In the genomic region with DNA sequence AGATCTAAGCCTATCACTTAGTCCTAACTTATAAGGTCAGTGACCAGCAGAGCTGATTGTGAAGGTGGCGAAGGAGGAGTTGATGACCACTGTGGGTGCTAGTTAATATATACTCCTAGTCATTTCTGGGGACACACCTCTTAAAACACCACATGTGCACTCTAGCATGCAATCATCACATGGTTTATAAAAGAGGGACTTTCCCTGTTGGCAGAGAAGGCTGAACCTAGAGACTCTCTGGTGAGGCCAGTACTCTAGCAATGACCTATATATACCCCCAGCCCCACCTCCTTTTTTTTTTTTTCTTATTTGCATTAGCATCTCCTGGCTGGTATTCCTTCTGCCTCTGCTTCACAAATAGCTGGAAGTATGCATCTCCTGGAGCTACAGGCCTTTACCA, we compare ENCODE assay signal across 7 mouse cellular contexts. TPM values are rescaled to one million over a fixed set of nuclear protein-coding genes. Genes with fewer than 3 reads are reported as not detected.
DNase-seq lines count a peak whose midpoint lies in the region; ATAC-seq and TF ChIP-seq lines count a peak whose summit lies in the region.

No protein-coding gene starts in this region.

- peaks cover 30% of the 10 kb centered on the region for H3K79me3 ChIP-seq in C2C12 (ENCODE audit: low read depth)

- H3K4me3 ChIP-seq in C2C12 (ENCODE audit: insufficient read depth, poor library complexity, severe bottlenecking), result peak overlapping the region; percentile 61
- peak overlapping the region; percentile 93 for H3K4me3 ChIP-seq in E14TG2a.4 (replicated peaks; ENCODE audit: low read length)
- peak overlapping the region; percentile 58 for H3K4me3 ChIP-seq in forebrain, embryonic 16.5 days (replicated peaks; ENCODE audit: low read length)
- H3K4me3 ChIP-seq in kidney, embryonic 16.5 days (ENCODE audit: low read length), result peak overlapping the region; percentile 90
- H3K4me3 ChIP-seq in midbrain, embryonic 12.5 days, result peak overlapping the region; percentile 75

- no peak overlapping the region for H3K27ac ChIP-seq in forebrain, embryonic 16.5 days (ENCODE audit: low read length)
- H3K27ac ChIP-seq in kidney, embryonic 16.5 days (ENCODE audit: low read length), result peak overlapping the region; percentile 34; the same call in 1 of the 2 replicates
- H3K27ac ChIP-seq in midbrain, embryonic 12.5 days (replicated peaks), result no peak overlapping the region

- H3K4me1 ChIP-seq in E14TG2a.4 (replicated peaks; ENCODE audit: low read depth, low read length), result peaks cover 25% of the 10 kb centered on the region
- H3K4me1 ChIP-seq in forebrain, embryonic 16.5 days (replicated peaks; ENCODE audit: control insufficient read depth, insufficient read depth, low read length), result peaks cover 22% of the 10 kb centered on the region
- H3K4me1 ChIP-seq in kidney, embryonic 16.5 days (ENCODE audit: insufficient read depth, low read length), result peaks cover 25% of the 10 kb centered on the region
- H3K4me1 ChIP-seq in midbrain, embryonic 12.5 days, result peaks cover 26% of the 10 kb centered on the region

- no peak for ATAC-seq in forebrain, embryonic 16.5 days
- no peak for ATAC-seq in kidney, embryonic 16.5 days (ENCODE audit: low FRiP score, low TSS enrichment)
- ATAC-seq in midbrain, embryonic 12.5 days (ENCODE audit: low FRiP score, low read depth), result no peak

- H3K79me2 ChIP-seq in C2C12 (ENCODE audit: control insufficient read depth, insufficient read depth), result peaks cover 55% of the 10 kb centered on the region

- no peak overlapping the region for H3ac ChIP-seq in C2C12 (ENCODE audit: control insufficient read depth, insufficient read length, low read depth)

- no peak overlapping the region; the same call in 1 of the 2 replicates for H3K9ac ChIP-seq in forebrain, embryonic 16.5 days (replicated peaks; ENCODE audit: low read depth, low read length)
- peak overlapping the region; percentile 51 for H3K9ac ChIP-seq in kidney, embryonic 16.5 days (replicated peaks; ENCODE audit: low read length)
- peak overlapping the region; percentile 39; the same call in 1 of the 2 replicates for H3K9ac ChIP-seq in midbrain, embryonic 12.5 days (replicated peaks)

- 95% methylated on average over 1 of the region's 1 CpGs for WGBS in forebrain, embryonic 16.5 days
- 83% methylated on average over 1 of the region's 1 CpGs for WGBS in kidney, embryonic 16.5 days
- 91% methylated on average over 1 of the region's 1 CpGs for WGBS in midbrain, embryonic 12.5 days

- H3K36me3 ChIP-seq in C2C12 (ENCODE audit: control insufficient read depth, insufficient read depth) (peaks cover 24% of the 10 kb centered on the region), E14TG2a.4 (ENCODE audit: insufficient read depth, low read length) (peaks cover 41% of the 10 kb centered on the region)
- peaks cover 6% of the 10 kb centered on the region for H3K36me3 ChIP-seq in forebrain, embryonic 16.5 days (ENCODE audit: control insufficient read depth, insufficient read depth)
- peaks cover 13% of the 10 kb centered on the region for H3K36me3 ChIP-seq in kidney, embryonic 16.5 days (ENCODE audit: insufficient read depth, low read length)
- H3K36me3 ChIP-seq in midbrain, embryonic 12.5 days, result peaks cover 14% of the 10 kb centered on the region

- no peak for DNase-seq in layer of hippocampus, adult 8-10 months (ENCODE audit: low spot score in 2 of 2)
- no peak for DNase-seq in thymus, postnatal 14 days

- H3K9me3 ChIP-seq in E14TG2a.4 (ENCODE audit: low read length), result no peaks in the 10 kb centered on the region
- no peaks in the 10 kb centered on the region for H3K9me3 ChIP-seq in forebrain, embryonic 16.5 days (ENCODE audit: control insufficient read depth, low read length)
- H3K9me3 ChIP-seq in kidney, embryonic 16.5 days (ENCODE audit: low read length), result no peaks in the 10 kb centered on the region
- H3K9me3 ChIP-seq in midbrain, embryonic 12.5 days, result no peaks in the 10 kb centered on the region

- H3K27me3 ChIP-seq in C2C12 (ENCODE audit: control insufficient read depth, insufficient read depth, insufficient read length) (no peaks in the 10 kb centered on the region), E14TG2a.4 (ENCODE audit: insufficient read depth, low read length) (no peaks in the 10 kb centered on the region)
- H3K27me3 ChIP-seq in forebrain, embryonic 16.5 days (replicated peaks; ENCODE audit: control insufficient read depth, insufficient read depth, low read length), result no peaks in the 10 kb centered on the region
- no peaks in the 10 kb centered on the region for H3K27me3 ChIP-seq in kidney, embryonic 16.5 days (ENCODE audit: insufficient read depth, low read length)
- H3K27me3 ChIP-seq in midbrain, embryonic 12.5 days, result no peaks in the 10 kb centered on the region

- peak overlapping the region; percentile 71 for H3K4me2 ChIP-seq in forebrain, embryonic 16.5 days (ENCODE audit: low read length)
- H3K4me2 ChIP-seq in kidney, embryonic 16.5 days (replicated peaks; ENCODE audit: low read depth, low read length), result peak overlapping the region; percentile 78
- peak overlapping the region; percentile 72 for H3K4me2 ChIP-seq in midbrain, embryonic 12.5 days (replicated peaks)

- TF ChIP-seq CTCF in C2C12 (IDR thresholded peaks at IDR 0.05; ENCODE audit: control insufficient read depth, insufficient read depth, insufficient read length), result no peak
- TF ChIP-seq CTCF in E14TG2a.4 (conservative IDR thresholded peaks at IDR 0.05; ENCODE audit: low read length), result no peak

TF ChIP-seq in C2C12, 6 proteins besides CTCF, POLR2A, EP300 and RAD21:
- TF ChIP-seq MYOG (IDR thresholded peaks at IDR 0.05; ENCODE audit: control insufficient read depth, extremely low read depth, insufficient read length) (no peak), MAX (IDR thresholded peaks at IDR 0.05) (no peak), MYOD1 (IDR thresholded peaks at IDR 0.05; ENCODE audit: control insufficient read depth, insufficient read length, low read depth) (no peak), USF1 (IDR thresholded peaks at IDR 0.05; ENCODE audit: low read depth) (no peak), FOSL1 (IDR thresholded peaks at IDR 0.05; ENCODE audit: insufficient read depth, low read length, poor library complexity, severe bottlenecking) (no peak), CEBPB (IDR thresholded peaks at IDR 0.05; ENCODE audit: low read depth) (no peak)

RNA-seq across cellular contexts. Expression of gene Rchy1, which starts 1.5 kb away (rescaled TPM):
- polyA plus RNA-seq in C2C12 (2012; fragmentation: generic; extraction: Trizol), result 22.6 TPM
- 64.2 and 71.4 TPM in 2 replicates for polyA plus RNA-seq in forebrain, embryonic 16.5 days (2015; fragmentation: Nextera tagmentation; extraction: Ambion mirVana)
- polyA plus RNA-seq in kidney, embryonic 16.5 days (2015; fragmentation: Nextera tagmentation; extraction: Ambion mirVana), result 74.4 and 77.1 TPM in 2 replicates
- polyA plus RNA-seq in midbrain, embryonic 12.5 days (2016; fragmentation: Nextera tagmentation; extraction: Ambion mirVana), result 70.1 and 71.8 TPM in 2 replicates
- 10 to 100 TPM; 46.5 to 60.7 (median 53.1) TPM for total RNA-seq in layer of hippocampus, adult 8-10 months (2022)

RNA-seq across cellular contexts. Expression of gene Odaph, which starts 25.9 kb away (rescaled TPM):
- polyA plus RNA-seq in C2C12 (2012; fragmentation: generic; extraction: Trizol), result not detected
- not detected in 2 replicates for polyA plus RNA-seq in forebrain, embryonic 16.5 days (2015; fragmentation: Nextera tagmentation; extraction: Ambion mirVana)
- not detected in 2 replicates for polyA plus RNA-seq in kidney, embryonic 16.5 days (2015; fragmentation: Nextera tagmentation; extraction: Ambion mirVana)
- polyA plus RNA-seq in midbrain, embryonic 12.5 days (2016; fragmentation: Nextera tagmentation; extraction: Ambion mirVana), result not detected in 2 replicates
- not detected for total RNA-seq in layer of hippocampus, adult 8-10 months (2022)
